Mouse (Mus musculus) kidney, postnatal 14 days (tissue): ENCODE measurements at regions not wholly inside any gene's neighbourhood (a gene's known extent, or its start where the extent isn't known, plus 50 kb on each side); places are given as distances from the start of the nearest gene placed in this dataset.

ENCODE experiments used
- DNase-seq: peaks from one replicate; pipeline ENCODE4 v3.0.0; 2022; ENCODE audit warnings: mixed read lengths

- DNase-seq: no peak
These were observed 181.6 kb upstream of the Gm6793 start for GRCm38 (mm10) chr8:112196423-112196822.

GRCm38 (mm10) chr8:112195880-112196279 is 181.0 kb upstream of the Gm6793 start:
- DNase-seq: no peak

DNA sequence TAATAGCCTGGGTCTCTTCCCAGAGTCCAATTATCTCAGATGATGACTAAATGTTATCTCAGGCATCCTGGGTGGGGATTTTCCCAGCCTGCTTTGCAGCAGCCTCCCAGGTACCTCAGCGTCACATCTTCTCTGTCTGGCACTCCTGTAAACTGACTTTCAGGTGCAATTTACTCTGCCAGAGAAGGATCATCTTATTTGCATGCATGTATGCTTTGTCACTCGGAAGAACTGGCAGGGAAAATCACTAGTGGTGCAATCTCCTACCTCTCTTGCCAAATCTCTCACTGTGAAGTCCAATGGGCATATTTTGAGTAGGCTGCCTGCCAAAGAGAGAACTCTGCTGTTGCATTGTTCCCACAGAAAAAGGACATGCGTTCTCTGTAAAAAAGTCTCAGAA is 177.0 kb upstream of the Gm6793 start:
- DNase-seq: no peak

DNA sequence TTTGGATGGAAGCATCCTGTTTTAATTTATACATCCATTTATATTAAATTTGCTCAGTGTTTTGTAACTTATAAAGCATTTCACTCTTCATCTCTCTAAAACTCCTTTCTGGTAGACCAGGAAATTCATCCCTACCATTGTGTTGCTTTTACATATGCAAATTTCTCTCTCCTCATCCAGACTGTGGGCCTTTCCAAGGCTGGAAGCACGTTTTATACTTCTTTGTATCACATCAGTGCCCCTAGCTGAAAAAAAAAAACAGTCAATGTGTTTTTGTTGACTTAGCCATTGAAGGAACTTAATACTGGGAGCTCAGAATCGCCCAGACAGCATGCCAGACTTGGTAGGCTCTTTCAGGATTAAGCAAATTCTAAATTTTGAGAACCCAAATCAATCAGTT is 174.9 kb upstream of the Gm6793 start:
- DNase-seq: no peak

GRCm38 (mm10) chr8:112170184-112170583 is 155.3 kb upstream of the Gm6793 start:
- no peak for DNase-seq

- no peak for DNase-seq
These were observed 141.8 kb upstream of the Gm6793 start for GRCm38 (mm10) chr8:112156656-112157055.

- no peak for DNase-seq
These were observed 124.1 kb upstream of the Gm6793 start for GRCm38 (mm10) chr8:112138924-112139323.

DNA sequence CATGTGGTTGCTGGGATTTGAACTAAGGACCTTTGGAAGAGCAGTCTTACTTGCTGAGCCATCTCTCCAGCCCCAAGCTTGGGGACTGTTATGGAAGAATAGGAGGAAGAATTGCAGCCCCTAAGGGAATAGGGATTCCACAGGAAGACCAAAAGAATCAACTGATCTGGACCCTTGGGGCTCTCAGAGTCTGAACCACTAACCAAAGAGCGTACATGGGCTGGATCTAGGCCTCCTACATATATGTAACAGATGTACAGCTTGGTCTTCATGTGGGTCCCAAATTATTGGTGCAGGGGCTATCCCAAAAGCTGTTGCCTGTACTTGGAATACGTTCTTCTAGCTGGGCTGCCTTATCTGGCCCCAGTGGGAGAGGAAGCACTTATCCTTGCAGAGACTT is 115.4 kb upstream of the Gm6793 start:
- DNase-seq: no peak

DNA sequence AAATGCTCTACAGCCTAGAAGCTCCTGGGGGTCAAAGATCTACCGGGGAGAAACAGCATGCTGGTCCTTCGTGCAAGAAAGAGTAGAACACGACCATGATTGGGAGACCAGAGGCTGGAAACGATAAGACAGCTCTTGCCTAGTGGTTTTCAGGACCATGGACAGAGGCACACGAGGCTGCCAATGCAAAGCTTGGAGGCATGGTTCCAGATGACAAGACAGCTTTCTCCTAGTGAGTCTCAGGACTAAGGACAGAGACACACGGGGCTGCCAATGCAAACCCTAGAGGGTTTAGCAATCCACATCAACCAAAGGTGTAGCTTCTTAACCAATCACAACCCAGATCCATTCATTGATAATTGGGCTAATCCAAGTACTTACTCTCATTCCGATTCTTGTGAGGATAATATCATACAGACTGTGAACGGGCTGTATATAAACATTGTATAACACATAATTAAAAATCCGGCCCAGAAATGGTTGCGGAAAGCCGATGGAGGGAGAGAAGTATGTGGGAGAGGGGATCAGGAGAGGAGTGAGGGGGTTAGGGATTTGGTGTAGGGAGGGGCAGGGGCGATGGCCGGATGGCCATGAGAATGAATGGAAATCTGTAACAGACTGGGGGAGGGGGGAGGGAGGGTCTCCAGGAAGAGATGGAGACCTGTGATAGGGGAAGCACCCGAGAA is 114.1 kb upstream of the Gm6793 start:
- peak; percentile 70 for DNase-seq

- DNase-seq: no peak
These were observed 97.1 kb upstream of the Gm6793 start for GRCm38 (mm10) chr8:112111950-112112349.

GRCm38 (mm10) chr8:112097883-112098635 is 83.2 kb upstream of the Gm6793 start:
- DNase-seq: peak; percentile 33

GRCm38 (mm10) chr8:112094881-112095280 is 80.0 kb upstream of the Gm6793 start:
- DNase-seq: no peak

DNA sequence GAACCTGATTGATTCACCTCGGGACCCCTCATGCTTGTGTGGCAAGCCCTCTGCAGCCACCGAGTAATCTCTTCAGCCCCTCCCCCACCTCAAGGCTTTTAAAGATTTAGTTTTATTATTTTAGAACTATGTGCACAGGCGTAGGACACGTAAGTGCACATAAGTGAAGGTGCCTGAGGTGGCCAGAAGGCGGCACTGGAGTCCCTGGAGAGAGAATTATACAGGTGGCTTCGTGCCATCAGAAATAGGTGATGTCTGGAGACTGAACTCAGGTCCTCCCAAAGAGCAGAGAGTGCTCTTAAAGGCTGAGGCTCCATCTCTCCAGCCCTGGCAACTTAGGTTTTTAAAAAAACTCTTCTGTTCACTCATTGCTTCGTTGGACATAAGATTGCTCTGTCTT is 78.7 kb upstream of the Gm6793 start:
- peak; percentile 3 for DNase-seq

GRCm38 (mm10) chr8:112092831-112093230 is 78.0 kb upstream of the Gm6793 start:
- no peak for DNase-seq

GRCm38 (mm10) chr8:112078621-112079020 is 63.8 kb upstream of the Gm6793 start:
- no peak for DNase-seq

GRCm38 (mm10) chr8:112072205-112072604 is 57.4 kb upstream of the Gm6793 start:
- no peak for DNase-seq

GRCm38 (mm10) chr8:112070251-112070650 is 55.4 kb upstream of the Gm6793 start:
- no peak for DNase-seq
